Mouse (Mus musculus) G1E (cell line): ENCODE data around the gene Gm9964.

Experiments used
- CTCF ChIP-seq: IDR thresholded peaks from 2 replicates; pipeline ENCODE4 v1.5.1; 2012; ENCODE audit warnings: low read depth, low read length, inconsistent platforms, mixed read lengths
- GATA1 ChIP-seq: IDR thresholded peaks from 2 replicates; pipeline ENCODE4 v1.6.1; 2012; ENCODE audit warnings: borderline replicate concordance, low read length, inconsistent platforms, mixed read lengths
- TAL1 ChIP-seq: conservative IDR thresholded peaks from 2 replicates; pipeline ENCODE4 v1.6.1; 2012; ENCODE audit warnings: low read depth, low read length, inconsistent platforms, mixed read lengths

GRCm38 (mm10) chr11:79264376-79264775, 32.3 kb downstream of the Gm9964 start:
- TF ChIP-seq CTCF (no peak), TAL1 (no peak), GATA1 (no peak)
